Mouse (Mus musculus) lung, adult 2 months (tissue): ENCODE measurements around the gene Utp15.

Experiments used
- CTCF ChIP-seq: fragments of 200-500 bp; IDR thresholded peaks from 2 replicates; pipeline ENCODE4 v1.5.1; 2011; ENCODE audit warnings: mild to moderate bottlenecking, low read length, control low read depth; ENCODE audit not compliant: insufficient read depth
- POLR2A ChIP-seq: fragments of 200-500 bp; IDR thresholded peaks from 2 replicates; pipeline ENCODE4 v1.6.1; 2011; ENCODE audit warnings: low read depth, mild to moderate bottlenecking, control low read depth, low read length, borderline replicate concordance; ENCODE audit errors: extremely low read depth

GRCm38 (mm10) chr13:98206546-98206870 is 56.3 kb downstream of the Utp15 start:
- no peak for TF ChIP-seq CTCF
- TF ChIP-seq POLR2A, result no peak
